Mouse (Mus musculus): ENCODE data around the gene Lrrk1.

DNA sequence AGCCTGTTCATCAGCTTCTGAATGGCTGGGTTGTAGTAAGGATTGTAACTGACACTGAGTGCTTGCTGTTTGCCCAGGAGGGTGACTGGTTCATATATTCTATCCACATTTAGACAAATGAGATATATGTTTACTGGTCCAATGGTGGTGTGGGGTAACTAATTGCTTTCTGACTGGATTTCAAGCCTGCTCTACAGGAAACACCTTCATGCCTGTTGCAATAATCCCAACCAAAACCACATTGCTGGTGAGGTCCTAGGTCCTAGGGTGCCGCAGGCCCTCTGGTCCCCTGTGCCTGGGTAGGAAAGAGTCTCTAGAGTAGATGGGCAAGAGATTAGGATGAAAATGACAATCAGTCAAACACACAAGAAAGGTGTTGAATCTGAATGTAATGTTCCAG, 175.3 kb downstream of the Lrrk1 start:
- TF ChIP-seq ZC3H11A (IDR thresholded peaks at IDR 0.05; ENCODE audit: low read depth, low read length) (no peak), MAFK (IDR thresholded peaks at IDR 0.05; ENCODE audit: insufficient replicate concordance, low read length) (no peak), POLR2A (IDR thresholded peaks at IDR 0.05; ENCODE audit: low read depth, low read length) (no peak), UBTF (IDR thresholded peaks at IDR 0.05; ENCODE audit: low read depth, low read length) (no peak), USF1 (IDR thresholded peaks at IDR 0.05; ENCODE audit: low read depth, low read length) (no peak), HCFC1 (IDR thresholded peaks at IDR 0.05; ENCODE audit: low read depth, low read length) (no peak), CTCF (conservative IDR thresholded peaks at IDR 0.05 in 1 of 2, IDR thresholded peaks at IDR 0.05 in 1 of 2; ENCODE audit: low read depth in 2 of 2, low read length in 2 of 2) (no peak)

Measured in CH12.LX (cell line).